Mouse (Mus musculus) neural tube, embryonic 13.5 days (tissue): ENCODE measurements around the gene Rpl31. TPM values are rescaled to one million over a fixed set of nuclear protein-coding genes. Genes with fewer than 3 reads are reported as not detected.

Source experiments
- ATAC-seq: fragments of 200-750 bp; cut with Nextera tagmentation; 2 replicates; pipeline ENCODE4 v1.8.0; 2017; ENCODE audit warnings: low read depth, mild to moderate bottlenecking, moderate TSS enrichment, moderate library complexity
- H3K27ac ChIP-seq: fragments of 300-500 bp; sonication (generic); replicated peaks from 2 replicates; pipeline ENCODE4 v1.5.1; 2015; ENCODE audit warnings: moderate library complexity, mild to moderate bottlenecking, inconsistent platforms
- H3K27me3 ChIP-seq: fragments of 300-500 bp; sonication (generic); 2 replicates; pipeline ENCODE4 v1.6.1; 2015; ENCODE audit warnings: mild to moderate bottlenecking, inconsistent platforms
- H3K36me3 ChIP-seq: fragments of 300-500 bp; sonication (generic); 2 replicates; pipeline ENCODE4 v1.6.1; 2015; ENCODE audit warnings: mild to moderate bottlenecking, inconsistent platforms
- H3K4me1 ChIP-seq: fragments of 300-500 bp; sonication (generic); replicated peaks from 2 replicates; pipeline ENCODE4 v1.6.1; 2015; ENCODE audit warnings: inconsistent platforms
- H3K4me2 ChIP-seq: fragments of 300-500 bp; sonication (generic); 2 replicates; pipeline ENCODE4 v1.6.1; 2015; ENCODE audit warnings: inconsistent platforms, mild to moderate bottlenecking, moderate library complexity
- H3K4me3 ChIP-seq: fragments of 300-500 bp; sonication (generic); 2 replicates; pipeline ENCODE4 v1.5.1; 2015; ENCODE audit warnings: mild to moderate bottlenecking, inconsistent platforms
- H3K9ac ChIP-seq: fragments of 300-500 bp; sonication (generic); 2 replicates; pipeline ENCODE4 v1.6.1; 2015; ENCODE audit warnings: moderate library complexity, mild to moderate bottlenecking, inconsistent platforms
- H3K9me3 ChIP-seq: fragments of 300-500 bp; sonication (generic); 2 replicates; pipeline ENCODE4 v1.6.1; 2016; ENCODE audit warnings: inconsistent platforms
- WGBS: fragments of 180-500 bp; shearing (Covaris S2); methylation state at CpG from one replicate; pipeline ENCODE4 v1.1.7; 2015; 5-methylcytosine and 5-hydroxymethylcytosine counted together
- polyA plus RNA-seq: library from polyadenylated mRNA; unstranded; fragments of >200 nt; fragmentation: Nextera tagmentation; extraction: Ambion mirVana; gene quantifications from 2 replicates; pipeline ENCODE4 v1.2.1, GENCODE M21; 2015

Rpl31 gene
- polyA plus RNA-seq, 1 experiment from 2014 or later, result 382 TPM

DNA sequence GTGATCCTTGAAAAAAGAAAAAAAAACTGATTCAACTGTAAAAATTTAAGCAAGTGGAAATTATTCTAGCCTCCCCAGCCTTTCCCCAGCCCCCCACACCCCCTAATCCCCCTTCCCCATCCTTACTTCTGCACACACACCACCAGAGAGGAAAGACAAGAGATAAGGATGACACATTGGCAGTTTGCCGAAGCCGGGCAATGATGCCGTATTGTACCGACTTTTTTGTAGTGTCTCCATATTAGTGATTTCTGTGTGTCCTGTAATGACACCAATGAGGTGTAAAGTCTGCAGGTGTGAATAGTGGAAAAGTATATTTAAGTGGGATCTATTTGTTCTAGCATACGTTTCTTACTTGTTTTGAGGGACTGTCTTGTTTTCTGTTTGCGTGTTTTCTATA is 27.5 kb upstream of the Rpl31 start:
- Histone ChIP-seq H3K27ac (no peak overlapping the region), H3K4me2 (no peak overlapping the region), H3K4me1 (no peaks in the 10 kb centered on the region), H3K27me3 (peaks cover 11% of the 10 kb centered on the region; the same call in 1 of the 2 replicates), H3K9me3 (no peaks in the 10 kb centered on the region), H3K4me3 (no peak overlapping the region), H3K36me3 (no peaks in the 10 kb centered on the region), H3K9ac (no peak overlapping the region)
- no peak for ATAC-seq
- 88% methylated on average over 6 of the region's 6 CpGs for WGBS

DNA sequence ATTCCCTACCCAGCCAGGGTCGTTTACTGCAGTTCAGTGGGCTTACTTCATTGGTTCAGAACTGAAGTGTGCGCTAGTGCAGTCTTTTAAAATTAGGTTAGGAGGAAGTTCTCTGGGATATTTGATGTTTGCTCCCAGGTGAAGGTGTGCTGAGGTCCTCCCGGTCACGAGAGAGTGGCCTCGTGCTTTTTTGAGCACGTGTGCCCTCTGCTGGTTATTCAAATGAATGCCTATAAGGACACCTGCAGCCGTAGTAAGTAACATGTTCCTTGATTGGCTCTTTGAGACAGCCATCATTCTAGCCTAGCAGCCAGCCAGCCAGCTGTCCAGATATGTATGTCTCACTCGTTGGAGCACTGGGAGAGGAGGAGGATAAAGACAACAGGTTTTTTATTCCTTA is 27.0 kb upstream of the Rpl31 start:
- Histone ChIP-seq H3K9ac (no peak overlapping the region), H3K36me3 (no peaks in the 10 kb centered on the region), H3K4me3 (no peak overlapping the region), H3K27me3 (peaks cover 11% of the 10 kb centered on the region; the same call in 1 of the 2 replicates), H3K9me3 (no peaks in the 10 kb centered on the region), H3K4me2 (no peak overlapping the region), H3K27ac (no peak overlapping the region), H3K4me1 (no peaks in the 10 kb centered on the region)
- 26% methylated on average over 8 of the region's 8 CpGs for WGBS
- peak; percentile 65 for ATAC-seq

DNA sequence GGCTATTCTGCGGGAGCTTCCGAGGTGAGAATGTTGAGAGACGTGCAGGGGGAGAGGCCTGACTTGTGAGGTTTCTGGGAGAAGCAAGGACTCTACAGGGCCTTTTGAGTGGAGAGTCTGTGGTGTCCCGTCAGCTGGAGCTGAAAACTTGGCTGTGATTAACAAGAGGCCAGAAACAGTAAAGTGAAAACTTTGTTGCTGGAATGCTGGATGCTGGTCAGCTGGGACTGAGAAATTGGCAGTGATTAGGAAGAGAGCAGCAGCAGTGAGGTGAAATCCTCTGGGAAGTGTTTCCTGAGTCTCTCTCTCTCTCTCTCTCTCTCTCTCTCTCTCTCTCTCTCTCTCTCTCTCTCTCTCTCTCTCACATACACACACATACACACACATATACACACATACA is 25.8 kb upstream of the Rpl31 start:
- Histone ChIP-seq H3K9me3 (no peaks in the 10 kb centered on the region), H3K27ac (no peak overlapping the region), H3K4me3 (no peak overlapping the region), H3K9ac (no peak overlapping the region), H3K36me3 (no peaks in the 10 kb centered on the region), H3K27me3 (0 out of 2 replicates have a peak, but pooled peaks cover 7% of the 10 kb centered on the region), H3K4me1 (no peaks in the 10 kb centered on the region), H3K4me2 (no peak overlapping the region)
- no peak for ATAC-seq
- 86% methylated on average over 4 of the region's 4 CpGs for WGBS

DNA sequence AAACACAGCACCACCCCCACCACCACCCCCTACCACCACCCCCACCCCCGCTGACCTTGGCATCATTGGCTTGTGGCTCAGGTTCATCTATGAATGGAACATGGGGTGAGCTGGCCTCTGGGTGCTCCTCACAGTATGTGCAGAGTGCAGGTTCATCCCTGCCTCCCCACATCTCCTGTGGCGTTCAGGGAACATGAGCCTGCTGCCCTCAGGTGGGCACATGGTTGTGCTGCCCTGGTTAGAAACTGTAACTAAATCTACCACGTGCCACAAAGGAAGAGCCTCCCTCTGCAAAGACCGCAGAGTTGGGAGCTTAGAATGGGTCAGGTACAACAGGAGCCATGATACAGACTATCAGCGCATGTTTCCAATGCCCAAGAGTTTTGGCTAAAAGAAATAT is 24.4 kb upstream of the Rpl31 start:
- no peak overlapping the region for H3K4me3 ChIP-seq
- no peak for ATAC-seq
- H3K36me3 ChIP-seq, result no peaks in the 10 kb centered on the region
- H3K4me2 ChIP-seq, result no peak overlapping the region
- H3K9me3 ChIP-seq, result no peaks in the 10 kb centered on the region
- 79% methylated on average over 5 of the region's 5 CpGs for WGBS
- H3K27ac ChIP-seq, result no peak overlapping the region
- H3K9ac ChIP-seq, result no peak overlapping the region
- H3K27me3 ChIP-seq, result 0 out of 2 replicates have a peak, but pooled peaks cover 7% of the 10 kb centered on the region
- H3K4me1 ChIP-seq, result no peaks in the 10 kb centered on the region

DNA sequence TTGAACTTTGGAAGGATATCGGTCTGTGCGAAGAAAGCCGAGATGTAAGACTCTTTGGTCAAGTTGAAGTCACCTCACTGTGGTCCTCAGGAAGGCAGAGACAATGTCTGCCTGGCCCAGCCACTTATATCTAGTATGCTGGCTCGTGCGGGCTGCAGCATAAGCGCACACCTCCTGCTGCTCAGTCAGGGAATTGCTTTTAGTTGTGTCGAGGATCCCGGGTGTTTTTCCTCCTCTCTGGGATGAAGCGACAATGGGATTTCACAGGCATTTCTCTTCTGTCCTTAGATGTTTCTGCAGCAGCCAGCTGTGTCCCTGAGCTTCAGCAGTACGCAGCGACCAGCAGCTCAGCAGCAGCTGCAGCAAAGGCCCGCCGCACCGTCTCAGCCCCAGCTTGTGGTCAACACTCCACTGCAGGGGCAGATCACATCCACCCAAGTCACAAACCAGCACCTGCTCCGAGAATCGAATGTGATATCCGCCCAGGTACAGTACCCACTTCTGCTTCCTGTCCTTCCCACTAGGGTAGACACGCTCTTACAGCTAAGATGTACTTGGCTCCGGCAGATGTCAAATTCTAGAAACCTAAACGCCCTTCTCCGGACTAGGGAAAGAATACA is 22.6 kb upstream of the Rpl31 start:
- Histone ChIP-seq H3K9me3 (no peaks in the 10 kb centered on the region), H3K9ac (no peak overlapping the region), H3K27ac (no peak overlapping the region), H3K27me3 (no peaks in the 10 kb centered on the region), H3K36me3 (no peaks in the 10 kb centered on the region), H3K4me1 (no peaks in the 10 kb centered on the region), H3K4me2 (no peak overlapping the region), H3K4me3 (no peak overlapping the region)
- WGBS, result 64% methylated on average over 21 of the region's 21 CpGs
- ATAC-seq, result no peak

DNA sequence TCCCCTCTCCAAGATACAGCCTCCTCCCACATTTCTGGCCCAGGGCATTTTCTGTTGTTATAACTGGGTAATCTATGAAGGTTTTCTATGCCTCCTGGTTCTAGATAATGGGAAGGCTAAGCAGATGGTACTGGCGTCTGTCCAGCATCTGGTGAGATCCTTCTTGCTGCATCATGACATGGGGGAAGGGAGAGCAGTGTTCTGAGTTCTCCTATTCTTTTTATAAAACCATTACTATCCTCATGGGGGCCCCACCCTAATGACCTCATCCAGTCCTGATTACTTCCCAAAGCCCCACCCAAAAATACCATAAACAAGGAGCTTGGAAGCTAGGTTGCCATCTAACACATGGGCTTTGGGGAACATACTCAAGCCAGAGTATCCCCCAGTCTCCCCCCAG is 18.6 kb upstream of the Rpl31 start:
- Histone ChIP-seq H3K4me3 (no peak overlapping the region), H3K4me2 (no peak overlapping the region), H3K27ac (no peak overlapping the region), H3K9ac (no peak overlapping the region), H3K36me3 (no peaks in the 10 kb centered on the region), H3K9me3 (no peaks in the 10 kb centered on the region), H3K27me3 (no peaks in the 10 kb centered on the region), H3K4me1 (no peaks in the 10 kb centered on the region)
- WGBS, result 63% methylated on average over 1 of the region's 1 CpGs
- ATAC-seq, result no peak

DNA sequence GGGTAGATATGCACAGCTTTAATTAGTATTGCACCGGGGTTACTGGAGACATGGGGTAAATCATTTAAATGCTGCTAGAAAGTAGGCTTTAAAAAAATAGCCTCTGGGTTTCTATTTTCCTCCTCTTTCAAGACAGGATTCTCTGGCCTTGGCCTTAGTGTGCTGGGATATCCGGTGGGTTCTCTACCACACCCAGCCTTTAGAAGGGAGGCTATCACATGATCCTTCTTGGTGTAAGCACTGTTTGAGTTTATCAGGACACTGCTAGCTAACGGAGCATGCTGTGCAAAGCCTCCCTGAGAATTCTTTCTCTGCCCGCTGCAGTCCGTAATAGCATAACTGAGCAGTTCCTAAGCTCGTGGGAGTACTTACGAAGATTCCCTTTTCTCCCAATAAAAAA is 18.2 kb upstream of the Rpl31 start:
- ATAC-seq, result no peak
- no peak overlapping the region for H3K4me2 ChIP-seq
- WGBS, result 74% methylated on average over 7 of the region's 7 CpGs

DNA sequence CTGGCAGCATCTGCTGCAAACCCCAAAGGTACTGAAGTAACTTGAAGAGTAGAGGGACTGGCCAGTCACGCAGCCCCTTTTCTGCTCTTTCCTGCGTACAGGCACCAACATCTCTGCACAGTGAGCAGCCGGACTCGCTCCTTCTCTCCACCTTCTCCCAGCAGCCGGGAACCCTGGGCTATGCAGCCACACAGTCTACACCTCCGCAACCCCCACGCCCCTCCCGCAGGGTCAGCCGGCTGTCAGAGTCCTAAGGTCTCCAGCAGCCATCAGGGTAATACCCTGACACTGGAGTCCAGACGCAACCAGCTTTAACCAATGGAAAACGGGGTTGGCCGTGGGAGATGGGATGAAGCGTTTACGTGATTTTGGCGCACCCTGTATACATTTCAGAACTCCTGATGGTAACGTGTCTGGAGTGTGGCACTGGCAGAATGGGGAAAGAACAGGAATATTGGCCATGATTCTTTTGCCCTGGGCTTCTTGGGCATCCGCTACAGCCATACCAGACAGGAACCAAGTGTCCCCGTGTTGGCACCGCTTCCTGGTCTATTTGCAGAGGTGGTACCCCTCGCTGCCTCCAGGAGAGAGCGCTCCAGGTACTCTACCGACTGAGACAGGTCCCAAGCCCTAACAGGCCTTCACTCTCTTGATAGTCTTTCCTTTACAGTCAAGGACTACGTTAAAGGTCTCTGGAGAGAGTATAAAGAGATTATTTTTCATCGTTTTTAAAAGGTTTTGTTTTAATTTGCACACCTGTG is 5.7 kb upstream of the Rpl31 start:
- ATAC-seq, result no peak
- Histone ChIP-seq H3K36me3 (no peaks in the 10 kb centered on the region), H3K9ac (peak overlapping the region; percentile 2; the same call in 1 of the 2 replicates), H3K27me3 (no peaks in the 10 kb centered on the region), H3K4me3 (peak overlapping the region; percentile 18; the same call in 1 of the 2 replicates), H3K4me2 (peak overlapping the region; percentile 46), H3K4me1 (peaks cover 5% of the 10 kb centered on the region), H3K27ac (no peak overlapping the region), H3K9me3 (no peaks in the 10 kb centered on the region)
- WGBS, result 41% methylated on average over 24 of the region's 24 CpGs

More for the DNA sequence above, 18.2 kb upstream of the Rpl31 start:
- H3K27me3 ChIP-seq, result no peaks in the 10 kb centered on the region
- H3K4me3 ChIP-seq, result no peak overlapping the region
- no peaks in the 10 kb centered on the region for H3K36me3 ChIP-seq
- H3K9ac ChIP-seq, result no peak overlapping the region
- no peak overlapping the region for H3K27ac ChIP-seq
- no peaks in the 10 kb centered on the region for H3K9me3 ChIP-seq
- H3K4me1 ChIP-seq, result no peaks in the 10 kb centered on the region

DNA sequence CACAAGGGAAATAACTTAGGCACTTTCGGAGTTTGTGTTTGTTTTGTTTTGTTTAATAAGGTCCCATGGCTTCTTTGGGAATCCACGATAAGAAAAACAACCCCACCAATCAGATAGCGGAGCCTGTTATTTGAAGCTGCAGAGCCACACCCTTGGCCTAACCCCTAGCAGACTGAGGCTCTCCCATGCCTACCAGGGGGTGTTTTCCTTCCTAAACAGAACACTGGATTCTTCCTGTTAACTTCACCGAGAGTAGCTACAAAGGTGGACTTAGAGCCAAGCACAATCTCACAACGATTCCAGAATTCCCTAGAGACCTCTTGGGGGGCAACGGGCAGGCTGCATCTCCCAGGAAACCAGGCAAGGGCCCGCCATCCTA is 5.1 kb upstream of the Rpl31 start:
- no peak overlapping the region for H3K27ac ChIP-seq
- H3K9me3 ChIP-seq, result no peaks in the 10 kb centered on the region
- peaks cover 8% of the 10 kb centered on the region for H3K4me1 ChIP-seq
- H3K9ac ChIP-seq, result no peak overlapping the region
- H3K4me3 ChIP-seq, result no peak overlapping the region
- no peaks in the 10 kb centered on the region for H3K36me3 ChIP-seq
- 66% methylated on average over 7 of the region's 7 CpGs for WGBS
- H3K27me3 ChIP-seq, result no peaks in the 10 kb centered on the region
- H3K4me2 ChIP-seq, result no peak overlapping the region
- no peak for ATAC-seq

DNA sequence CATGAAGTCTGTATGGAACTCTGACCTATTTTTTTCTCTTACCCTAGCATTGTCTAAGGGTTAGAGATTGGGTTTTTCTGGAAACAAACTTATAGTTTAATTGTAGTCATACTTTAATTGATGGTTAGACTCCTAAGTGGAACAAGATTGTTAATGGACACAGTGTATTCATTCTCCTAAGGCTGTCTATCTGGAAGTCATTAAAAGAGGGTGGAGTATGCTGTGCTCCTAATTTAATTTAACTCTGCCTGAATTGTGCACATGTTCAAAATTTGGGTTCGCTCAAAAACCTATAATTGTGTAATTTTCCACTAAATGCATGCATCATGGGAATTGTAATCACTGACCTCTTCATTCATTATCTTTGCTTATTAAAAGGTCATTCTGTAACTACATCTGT is 2.1 kb upstream of the Rpl31 start:
- H3K4me3 ChIP-seq, result no peak overlapping the region
- H3K9me3 ChIP-seq, result no peaks in the 10 kb centered on the region
- no peak overlapping the region for H3K27ac ChIP-seq
- no peaks in the 10 kb centered on the region for H3K27me3 ChIP-seq
- H3K4me2 ChIP-seq, result no peak overlapping the region
- H3K36me3 ChIP-seq, result peaks cover 12% of the 10 kb centered on the region
- peaks cover 20% of the 10 kb centered on the region for H3K4me1 ChIP-seq
- no peak overlapping the region for H3K9ac ChIP-seq
- ATAC-seq, result no peak
- WGBS, result 85% methylated on average over 1 of the region's 1 CpGs

DNA sequence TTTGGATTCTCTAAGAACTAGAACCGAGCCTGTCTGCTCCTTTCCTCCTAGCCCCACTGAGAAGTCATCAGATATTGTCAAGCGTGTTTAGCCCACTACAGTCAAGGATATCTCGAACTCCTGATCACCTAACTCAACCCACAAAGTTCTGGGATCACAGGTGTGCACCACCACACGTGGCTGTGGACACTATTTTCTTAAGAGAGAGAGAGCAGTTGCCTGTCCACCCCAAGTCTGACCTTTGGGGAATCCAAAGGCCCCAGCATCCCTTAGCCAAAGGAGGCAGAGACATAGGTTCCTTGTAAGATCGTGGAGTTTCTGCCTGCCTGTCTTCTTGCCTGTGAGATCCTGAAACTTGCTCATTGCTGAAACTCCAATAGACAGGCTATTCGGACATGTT is 597 bp upstream of the Rpl31 start:
- H3K36me3 ChIP-seq, result peaks cover 26% of the 10 kb centered on the region
- 31% methylated on average over 6 of the region's 6 CpGs for WGBS
- H3K4me1 ChIP-seq, result peaks cover 20% of the 10 kb centered on the region
- H3K27me3 ChIP-seq, result no peaks in the 10 kb centered on the region
- peak overlapping the region; percentile 95 for H3K4me3 ChIP-seq
- peak overlapping the region; percentile 95 for H3K27ac ChIP-seq
- H3K9ac ChIP-seq, result peak overlapping the region; percentile 74
- no peaks in the 10 kb centered on the region for H3K9me3 ChIP-seq
- peak; percentile 25 for ATAC-seq
- peak overlapping the region; percentile 70 for H3K4me2 ChIP-seq

DNA sequence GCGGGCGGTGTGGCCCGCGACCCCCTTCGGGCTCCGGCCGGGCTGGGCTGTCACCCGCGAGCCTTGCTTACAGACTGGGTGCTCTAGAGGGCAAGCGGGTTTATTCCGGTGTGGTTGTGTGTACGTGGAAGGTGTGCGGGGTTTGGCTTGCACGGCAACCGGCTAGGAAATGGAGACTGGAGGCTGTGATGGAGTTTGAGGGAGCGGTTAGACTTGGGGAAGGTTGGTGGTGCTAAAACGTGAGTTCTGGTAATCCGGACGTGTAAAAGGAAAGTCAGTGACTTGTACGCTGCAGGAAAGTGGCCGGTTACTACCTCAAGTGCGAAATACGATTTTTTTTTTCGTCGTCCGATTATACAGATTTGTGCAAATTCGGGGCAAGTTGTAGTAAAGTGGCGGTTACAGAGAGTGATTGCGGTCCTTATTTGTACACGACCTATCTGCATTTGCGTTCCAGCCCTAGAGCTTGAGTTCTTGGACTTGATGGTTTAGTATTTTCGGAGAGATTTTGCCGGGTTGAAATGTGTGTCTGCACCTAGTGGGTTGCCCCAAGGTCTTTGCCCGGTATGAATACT is 712 bp downstream of the Rpl31 start:
- WGBS, result under 1% methylated on average over 34 of the region's 34 CpGs
- Histone ChIP-seq H3K27me3 (no peaks in the 10 kb centered on the region), H3K4me2 (peak overlapping the region; percentile 96), H3K9me3 (no peaks in the 10 kb centered on the region), H3K4me3 (peak overlapping the region; percentile 95), H3K9ac (peak overlapping the region; percentile 99), H3K4me1 (peaks cover 20% of the 10 kb centered on the region), H3K36me3 (peaks cover 39% of the 10 kb centered on the region), H3K27ac (peak overlapping the region; percentile 95)
- peak; percentile 69 for ATAC-seq
